In genomic region chr11:80564975-80565965, GRCm38 (mm10) we compare ENCODE assay signal across 9 mouse cellular contexts.
A peak's percentile ranks its signal among the peaks of the same experiment; 100 is the strongest.
DNase-seq lines count a peak whose midpoint lies in the region; ATAC-seq lines count a peak whose summit lies in the region.
"Had no signal": no experiment of that assay in that cellular context is flagged by ENCODE, and none has a peak within 500 bp of the region (broad histone marks: within the 10 kb centered on the region; RNA-seq: fewer than 3 reads in every experiment).

No protein-coding gene starts in this region.

- WGBS in kidney, embryonic 15.5 days, result 58% methylated on average over 7 of the region's 7 CpGs

- H3K9me3 ChIP-seq in kidney, embryonic 15.5 days (replicated peaks), result no peaks in the 10 kb centered on the region
- H3K9me3 ChIP-seq: embryonic facial prominence, embryonic 15.5 days had no signal

- H3K9ac ChIP-seq in kidney, embryonic 15.5 days, result no peak overlapping the region
- H3K9ac ChIP-seq: embryonic facial prominence, embryonic 15.5 days had no signal

- ATAC-seq in kidney, embryonic 15.5 days (replicated peaks; ENCODE audit: low FRiP score), result no peak
- ATAC-seq in megakaryocyte, adult 5-6 weeks (ENCODE audit: poor library complexity, severe bottlenecking), result no peak

- H3K4me3 ChIP-seq in kidney, embryonic 15.5 days (replicated peaks), result no peak overlapping the region
- H3K4me3 ChIP-seq: embryonic facial prominence, embryonic 15.5 days had no signal

- H3K27me3 ChIP-seq in kidney, embryonic 15.5 days, result no peaks in the 10 kb centered on the region
- H3K27me3 ChIP-seq: embryonic facial prominence, embryonic 15.5 days had no signal

- DNase-seq in kidney, postnatal 10 days, result peak; percentile 63
- peak; percentile 80 for DNase-seq in brain, adult 2 months (ENCODE audit: low read depth, low spot score)
- DNase-seq in cerebellum, adult 9-10 months, result peak; percentile 65
- DNase-seq in lung, postnatal 14 days, result peak; percentile 39
- DNase-seq in left cerebral cortex, postnatal 36 days (ENCODE audit: low spot score in 2 of 2), result no peak

- 0 out of 2 replicates have a peak, but pooled peaks cover 5% of the 10 kb centered on the region for H3K4me1 ChIP-seq in kidney, embryonic 15.5 days

- intact Hi-C loops in left cerebral cortex, postnatal 36 days (cut with DNase I), result loop anchor here (5.0 kb wide), 1 partner anchor 37 kb away; no protein-coding TSS in a partner anchor

- H3K4me2 ChIP-seq in kidney, embryonic 15.5 days, result no peak overlapping the region
- H3K4me2 ChIP-seq: embryonic facial prominence, embryonic 15.5 days had no signal

- H3K27ac ChIP-seq in kidney, embryonic 15.5 days, result no peak overlapping the region
- H3K27ac ChIP-seq: embryonic facial prominence, embryonic 15.5 days; macrophage had no signal

- H3K36me3 ChIP-seq in kidney, embryonic 15.5 days, result no peaks in the 10 kb centered on the region
- H3K36me3 ChIP-seq: embryonic facial prominence, embryonic 15.5 days had no signal

Comparison
In these comparisons a context has a peak if more than half of its experiments do, and no peak if none do; other contexts are left out.
1. DNase-seq: peak in kidney, postnatal 10 days (single experiment), brain, adult 2 months (single experiment), cerebellum, adult 9-10 months (single experiment) and lung, postnatal 14 days (single experiment); none in left cerebral cortex, postnatal 36 days (0 of 2).